Mouse (Mus musculus) liver, postnatal 0 days (tissue): ENCODE data around the gene Irgm2. TPM values are rescaled to one million over a fixed set of nuclear protein-coding genes. Genes with fewer than 3 reads are reported as not detected.
"Not testable (repeated sequence)": the region's sequence is repeated elsewhere in the genome, so short reads cannot be mapped to it uniquely, and the experiment has no call there.

ENCODE experiments used
- ATAC-seq: fragments of 200-750 bp; cut with Nextera tagmentation; 2 replicates; pipeline ENCODE4 v1.8.0; 2017; ENCODE audit warnings: mild to moderate bottlenecking, moderate library complexity
- DNase-seq: peaks from one replicate; pipeline ENCODE4 v3.0.0-alpha.2; 2016
- H3K27ac ChIP-seq: fragments of 300-500 bp; sonication (generic); 2 replicates; pipeline ENCODE4 v1.5.1; 2014; ENCODE audit warnings: antibody characterized with exemption, moderate library complexity, mild to moderate bottlenecking, low read depth
- H3K27me3 ChIP-seq: fragments of 300-500 bp; sonication (generic); 2 replicates; pipeline ENCODE4 v1.6.1; 2014; ENCODE audit warnings: low read length, control low read depth, mixed read lengths; ENCODE audit not compliant: insufficient read depth
- H3K36me3 ChIP-seq: fragments of 300-500 bp; sonication (generic); replicated peaks from 2 replicates; pipeline ENCODE4 v1.6.1; 2014; ENCODE audit warnings: mild to moderate bottlenecking, control low read depth, low read length, moderate library complexity, mixed read lengths; ENCODE audit not compliant: insufficient read depth
- H3K4me1 ChIP-seq: fragments of 300-500 bp; sonication (generic); 2 replicates; pipeline ENCODE4 v1.6.1; 2014; ENCODE audit warnings: antibody characterized with exemption, mild to moderate bottlenecking, control low read depth; ENCODE audit not compliant: insufficient read depth
- H3K4me2 ChIP-seq: fragments of 300-500 bp; sonication (generic); 2 replicates; pipeline ENCODE4 v1.6.1; 2014; ENCODE audit warnings: low read depth, mild to moderate bottlenecking, low read length, moderate library complexity, mixed read lengths
- H3K4me3 ChIP-seq: fragments of 300-500 bp; sonication (generic); 2 replicates; pipeline ENCODE4 v1.5.1; 2014; ENCODE audit warnings: low read depth, low read length
- H3K9ac ChIP-seq: fragments of 300-500 bp; sonication (generic); replicated peaks from 2 replicates; pipeline ENCODE4 v1.6.1; 2014; ENCODE audit warnings: mild to moderate bottlenecking, moderate library complexity
- H3K9me3 ChIP-seq: fragments of 300-500 bp; sonication (generic); 2 replicates; pipeline ENCODE4 v1.6.1; 2016; ENCODE audit warnings: mild to moderate bottlenecking, control low read depth, low read length, mixed read lengths
- CTCF ChIP-seq: sonication (generic); IDR thresholded peaks from 2 replicates; pipeline ENCODE4 v1.5.1; 2016; ENCODE audit warnings: antibody characterized with exemption, low read depth
- EP300 ChIP-seq: IDR thresholded peaks from 2 replicates; pipeline ENCODE4 v1.6.1; 2016; ENCODE audit warnings: antibody characterized with exemption, low read depth, mild to moderate bottlenecking
- WGBS: fragments of 180-500 bp; shearing (Covaris S2); extraction: QIAGEN DNeasy Blood & Tissue Kit; methylation state at CpG from one replicate; pipeline ENCODE4 v1.1.7; 2014; ENCODE audit not compliant: insufficient replicate concordance; 5-methylcytosine and 5-hydroxymethylcytosine counted together
- polyA plus RNA-seq: library from polyadenylated mRNA; unstranded; fragments of >200 nt; fragmentation: Nextera tagmentation; extraction: Ambion mirVana; gene quantifications from 2 replicates; pipeline ENCODE4 v1.2.1, GENCODE M21; 2015

Gene Irgm2
- polyA plus RNA-seq, 1 experiment from 2014 or later: 17.2 TPM

- H3K4me2 ChIP-seq: no peak overlapping the region
- WGBS: 67% methylated on average over 1 of the region's 1 CpGs
- H3K9ac ChIP-seq: no peak overlapping the region
- no peak overlapping the region for H3K4me3 ChIP-seq
- DNase-seq (no peak), ATAC-seq (no peak)
- H3K9me3 ChIP-seq: no peaks in the 10 kb centered on the region
- H3K4me1 ChIP-seq: peaks cover 17% of the 10 kb centered on the region
- no peak overlapping the region for H3K27ac ChIP-seq
- TF ChIP-seq CTCF (no peak), EP300 (no peak)
- H3K27me3 ChIP-seq: no peaks in the 10 kb centered on the region
- peaks cover 20% of the 10 kb centered on the region for H3K36me3 ChIP-seq
Measured at GRCm38 (mm10) chr11:58210321-58210886, 11.0 kb downstream of the Irgm2 start.

GRCm38 (mm10) chr11:58211062-58211681 lies 11.8 kb downstream of the Irgm2 start:
- H3K4me3 ChIP-seq: no peak overlapping the region
- H3K9me3 ChIP-seq: no peaks in the 10 kb centered on the region
- no peaks in the 10 kb centered on the region for H3K27me3 ChIP-seq
- peaks cover 22% of the 10 kb centered on the region for H3K4me1 ChIP-seq
- peak overlapping the region; percentile 13; the same call in 1 of the 2 replicates for H3K27ac ChIP-seq
- ATAC-seq (no peak), DNase-seq (no peak)
- H3K36me3 ChIP-seq: peaks cover 13% of the 10 kb centered on the region
- no peak overlapping the region for H3K4me2 ChIP-seq
- peak overlapping the region; percentile 5; the same call in 1 of the 2 replicates for H3K9ac ChIP-seq
- TF ChIP-seq CTCF: no peak
- TF ChIP-seq EP300: no peak
- 20% methylated on average over 9 of the region's 9 CpGs for WGBS

- H3K27me3 ChIP-seq: no peaks in the 10 kb centered on the region
- H3K4me2 ChIP-seq: no peak overlapping the region
- ATAC-seq: no peak
- no peak overlapping the region for H3K27ac ChIP-seq
- TF ChIP-seq EP300 (no peak), CTCF (no peak)
- peak overlapping the region; percentile 5; the same call in 1 of the 2 replicates for H3K9ac ChIP-seq
- peaks cover 12% of the 10 kb centered on the region for H3K36me3 ChIP-seq
- no peaks in the 10 kb centered on the region for H3K9me3 ChIP-seq
- H3K4me1 ChIP-seq: peaks cover 27% of the 10 kb centered on the region
- DNase-seq: no peak
- WGBS: 62% methylated on average over 2 of the region's 2 CpGs
- H3K4me3 ChIP-seq: no peak overlapping the region
Measured at GRCm38 (mm10) chr11:58211682-58212067, 12.3 kb downstream of the Irgm2 start.

GRCm38 (mm10) chr11:58213673-58214342 lies 14.4 kb downstream of the Irgm2 start:
- WGBS: 55% methylated on average over 7 of the region's 7 CpGs
- Histone ChIP-seq H3K27ac (peak overlapping the region; percentile 95; the same call in 1 of the 2 replicates), H3K4me2 (peak overlapping the region; percentile 71), H3K36me3 (peaks cover 8% of the 10 kb centered on the region), H3K4me1 (peaks cover 45% of the 10 kb centered on the region), H3K4me3 (peak overlapping the region; percentile 69; the same call in 1 of the 2 replicates), H3K9me3 (no peaks in the 10 kb centered on the region), H3K27me3 (no peaks in the 10 kb centered on the region), H3K9ac (0 out of 2 replicates have a peak overlapping the region, but pooled peaks have one; percentile 35)
- ATAC-seq: no peak
- TF ChIP-seq EP300 (no peak), CTCF (no peak)
- DNase-seq: no peak

- Histone ChIP-seq H3K36me3 (peaks cover 8% of the 10 kb centered on the region), H3K4me3 (peak overlapping the region; percentile 69), H3K4me1 (peaks cover 46% of the 10 kb centered on the region), H3K27me3 (no peaks in the 10 kb centered on the region), H3K27ac (peak overlapping the region; percentile 95), H3K9me3 (no peaks in the 10 kb centered on the region), H3K4me2 (peak overlapping the region; percentile 71), H3K9ac (peak overlapping the region; percentile 83)
- ATAC-seq (peak; percentile 95), DNase-seq (peak; percentile 92)
- TF ChIP-seq EP300 (peak; percentile 52; the same call in 1 of the 2 replicates), CTCF (no peak)
- 21% methylated on average over 15 of the region's 17 CpGs for WGBS
Measured at GRCm38 (mm10) chr11:58214391-58215048, 15.1 kb downstream of the Irgm2 start.

GRCm38 (mm10) chr11:58215049-58215430 lies 15.6 kb downstream of the Irgm2 start:
- Histone ChIP-seq H3K4me2 (peak overlapping the region; percentile 71), H3K27ac (peak overlapping the region; percentile 95)
- WGBS: 3% methylated on average over 2 of the region's 3 CpGs

More at GRCm38 (mm10) chr11:58215049-58215430, 15.6 kb downstream of the Irgm2 start:
- H3K27me3 ChIP-seq, H3K9me3 ChIP-seq, H3K36me3 ChIP-seq, DNase-seq: not testable (repeated sequence)
- Histone ChIP-seq H3K4me3 (peak overlapping the region; percentile 69), H3K4me1 (peaks cover 46% of the 10 kb centered on the region), H3K9ac (peak overlapping the region; percentile 83)
- peak; percentile 56; the same call in 1 of the 2 replicates for ATAC-seq
